Mouse (Mus musculus) embryonic facial prominence, embryonic 12.5 days (tissue): ENCODE data around the gene Crim1. TPM values are rescaled to one million over a fixed set of nuclear protein-coding genes. Genes with fewer than 3 reads are reported as not detected.

Source experiments
- ATAC-seq: fragments of 200-750 bp; cut with Nextera tagmentation; 2 replicates; pipeline ENCODE4 v1.8.0; 2017; ENCODE audit not compliant: insufficient number of reproducible peaks, insufficient read depth, low FRiP score, low TSS enrichment
- H3K27ac ChIP-seq: fragments of 300-500 bp; sonication (generic); 2 replicates; pipeline ENCODE4 v1.5.1; 2016; ENCODE audit warnings: mild to moderate bottlenecking
- H3K27me3 ChIP-seq: fragments of 300-500 bp; sonication (generic); 2 replicates; pipeline ENCODE4 v1.6.1; 2016; ENCODE audit warnings: mild to moderate bottlenecking, moderate library complexity
- H3K36me3 ChIP-seq: fragments of 300-500 bp; sonication (generic); 2 replicates; pipeline ENCODE4 v1.6.1; 2016; ENCODE audit warnings: mild to moderate bottlenecking
- H3K4me1 ChIP-seq: fragments of 300-500 bp; sonication (generic); 2 replicates; pipeline ENCODE4 v1.6.1; 2016
- H3K4me2 ChIP-seq: fragments of 300-500 bp; sonication (generic); replicated peaks from 2 replicates; pipeline ENCODE4 v1.6.1; 2016; ENCODE audit warnings: mild to moderate bottlenecking, moderate library complexity
- H3K4me3 ChIP-seq: fragments of 300-500 bp; sonication (generic); 2 replicates; pipeline ENCODE4 v1.5.1; 2016; ENCODE audit warnings: mild to moderate bottlenecking
- H3K9ac ChIP-seq: fragments of 300-500 bp; sonication (generic); 2 replicates; pipeline ENCODE4 v1.6.1; 2016; ENCODE audit warnings: mild to moderate bottlenecking, moderate library complexity
- H3K9me3 ChIP-seq: fragments of 300-500 bp; sonication (generic); 2 replicates; pipeline ENCODE4 v1.6.1; 2016; ENCODE audit warnings: mild to moderate bottlenecking, moderate library complexity
- WGBS: fragments of 180-500 bp; shearing (Covaris S2); methylation state at CpG from one replicate; pipeline ENCODE4 v1.1.7; 2016; 5-methylcytosine and 5-hydroxymethylcytosine counted together
- polyA plus RNA-seq: library from polyadenylated mRNA; unstranded; fragments of >200 nt; fragmentation: Nextera tagmentation; extraction: Ambion mirVana; gene quantifications from 2 replicates; pipeline ENCODE4 v1.2.1, GENCODE M21; 2016

Crim1 gene
- polyA plus RNA-seq, 1 experiment from 2014 or later, result 5.9 TPM

DNA sequence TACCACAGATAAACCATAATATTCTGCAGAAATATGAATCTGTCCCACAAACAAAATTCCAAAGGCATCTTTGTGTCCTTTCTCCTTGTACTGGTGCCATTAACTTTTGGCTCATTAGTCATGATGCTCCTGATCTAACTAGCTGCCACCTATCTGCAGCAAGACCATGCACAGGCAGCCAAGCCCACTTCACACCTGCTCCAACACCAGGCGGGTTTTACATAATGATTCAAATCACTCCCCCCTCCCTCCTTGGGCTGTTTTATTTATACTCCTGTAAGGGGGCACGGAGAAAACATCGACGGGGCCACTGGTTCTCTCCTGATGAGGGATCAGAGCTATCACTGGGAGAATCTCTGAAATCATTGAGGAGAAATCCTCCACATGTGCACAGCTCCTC is 1.2 kb upstream of the Crim1 start:
- Histone ChIP-seq H3K27me3 (peaks cover 6% of the 10 kb centered on the region; the same call in 1 of the 2 replicates), H3K4me1 (peaks cover 19% of the 10 kb centered on the region), H3K27ac (no peak overlapping the region), H3K4me3 (no peak overlapping the region), H3K36me3 (no peaks in the 10 kb centered on the region), H3K9me3 (no peaks in the 10 kb centered on the region), H3K4me2 (peak overlapping the region; percentile 98), H3K9ac (no peak overlapping the region)
- WGBS, result 9% methylated on average over 4 of the region's 4 CpGs
- no peak for ATAC-seq

DNA sequence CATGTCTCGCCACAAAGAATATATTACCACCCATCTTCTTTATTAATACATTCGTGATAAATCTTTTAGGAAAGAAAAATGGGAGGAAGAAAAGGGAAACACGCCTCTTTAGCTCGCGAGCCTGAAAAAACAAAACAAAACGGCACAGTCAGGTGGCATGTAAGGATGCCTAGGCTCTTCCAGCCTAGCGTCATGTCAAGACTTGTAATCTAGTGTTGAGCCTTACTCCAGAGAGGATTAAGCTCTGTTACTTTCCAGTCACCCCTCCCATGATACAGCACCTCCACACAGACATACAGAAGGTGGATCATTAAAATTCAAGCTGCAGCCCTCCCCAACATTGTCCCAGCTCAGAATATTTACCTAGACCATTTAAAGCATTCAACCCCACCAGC is 820 bp upstream of the Crim1 start:
- no peaks in the 10 kb centered on the region for H3K9me3 ChIP-seq
- peak overlapping the region; percentile 85 for H3K4me3 ChIP-seq
- peak overlapping the region; percentile 98 for H3K4me2 ChIP-seq
- peaks cover 6% of the 10 kb centered on the region; the same call in 1 of the 2 replicates for H3K27me3 ChIP-seq
- no peak for ATAC-seq
- H3K27ac ChIP-seq, result peak overlapping the region; percentile 98
- H3K4me1 ChIP-seq, result peaks cover 19% of the 10 kb centered on the region
- H3K36me3 ChIP-seq, result no peaks in the 10 kb centered on the region
- H3K9ac ChIP-seq, result peak overlapping the region; percentile 83; the same call in 1 of the 2 replicates
- 3% methylated on average over 7 of the region's 7 CpGs for WGBS

DNA sequence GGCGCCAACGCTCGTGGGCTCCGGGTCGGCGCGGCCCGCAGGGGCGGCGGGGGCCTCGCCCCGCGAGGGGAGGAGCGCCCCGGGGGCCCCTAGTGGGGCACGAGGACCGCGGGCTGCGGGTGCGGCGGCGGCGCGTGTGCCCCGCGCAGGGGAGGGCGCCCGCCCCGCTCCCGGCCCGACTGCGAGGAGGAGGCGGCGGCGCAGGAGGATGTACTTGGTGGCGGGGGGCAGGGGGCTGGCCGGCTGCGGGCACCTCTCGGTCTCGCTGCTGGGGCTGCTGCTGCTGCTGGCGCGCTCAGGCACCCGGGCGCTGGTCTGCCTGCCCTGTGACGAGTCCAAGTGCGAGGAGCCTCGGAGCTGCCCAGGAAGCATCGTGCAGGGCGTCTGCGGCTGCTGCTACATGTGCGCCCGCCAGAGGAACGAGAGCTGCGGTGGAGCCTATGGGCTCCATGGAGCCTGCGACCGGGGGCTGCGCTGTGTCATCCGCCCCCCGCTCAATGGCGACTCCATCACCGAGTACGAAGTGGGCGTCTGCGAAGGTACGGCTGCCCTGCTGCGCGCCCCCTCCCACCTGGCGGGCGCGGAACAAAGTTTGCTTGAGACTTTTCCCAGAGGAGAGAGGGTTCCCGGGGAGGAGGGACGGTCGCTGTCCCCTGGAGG is 643 bp downstream of the Crim1 start:
- H3K4me3 ChIP-seq, result peak overlapping the region; percentile 85
- peak; percentile 58 for ATAC-seq
- peaks cover 19% of the 10 kb centered on the region for H3K4me1 ChIP-seq
- peak overlapping the region; percentile 83 for H3K9ac ChIP-seq
- H3K36me3 ChIP-seq, result no peaks in the 10 kb centered on the region
- peaks cover 6% of the 10 kb centered on the region; the same call in 1 of the 2 replicates for H3K27me3 ChIP-seq
- peak overlapping the region; percentile 98 for H3K4me2 ChIP-seq
- WGBS, result under 1% methylated on average over 66 of the region's 73 CpGs
- H3K9me3 ChIP-seq, result no peaks in the 10 kb centered on the region
- H3K27ac ChIP-seq, result peak overlapping the region; percentile 98

DNA sequence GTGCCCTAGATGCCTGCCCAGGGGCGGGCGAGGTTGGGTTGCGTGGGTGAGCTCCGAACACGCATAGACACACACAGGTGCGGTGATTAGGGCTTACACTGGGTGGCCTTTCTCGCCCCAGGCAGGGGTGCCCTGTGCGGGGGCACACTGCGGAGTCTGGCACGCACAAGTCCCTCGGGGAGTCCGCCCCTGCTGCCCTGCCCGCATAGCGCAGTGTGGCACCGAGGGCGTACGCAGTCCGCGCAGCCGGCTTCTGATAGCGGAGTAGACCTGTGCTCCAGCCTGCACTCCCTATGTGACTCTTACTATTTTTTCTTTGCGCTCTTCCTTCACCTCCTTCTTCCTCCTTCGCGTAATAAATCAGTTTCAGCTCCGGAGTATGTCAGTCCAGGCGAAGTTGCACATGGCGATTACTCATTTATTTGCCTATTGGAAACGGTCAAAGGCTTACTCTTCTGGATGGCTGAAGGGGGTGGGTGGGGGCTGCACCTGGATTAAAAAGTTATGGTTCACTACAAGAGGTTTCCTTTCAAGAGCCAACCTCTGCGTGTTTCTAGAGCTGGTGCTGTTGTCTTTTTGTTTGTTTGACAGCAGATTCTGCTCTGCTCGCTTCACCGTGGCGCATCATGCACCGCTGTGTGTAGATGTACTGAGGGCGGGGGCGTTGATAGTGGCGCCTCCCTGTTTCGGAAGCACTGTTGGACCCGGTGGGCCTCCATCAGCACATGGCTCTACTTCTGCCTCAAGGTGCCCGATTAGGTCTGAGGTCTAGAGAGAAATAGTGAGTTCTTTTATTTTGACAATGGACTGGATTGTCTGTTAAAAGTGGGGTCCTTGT is 1.4 kb downstream of the Crim1 start:
- Histone ChIP-seq H3K9ac (peak overlapping the region; percentile 83), H3K27ac (peak overlapping the region; percentile 98; the same call in 1 of the 2 replicates), H3K27me3 (peaks cover 6% of the 10 kb centered on the region; the same call in 1 of the 2 replicates), H3K9me3 (no peaks in the 10 kb centered on the region), H3K36me3 (no peaks in the 10 kb centered on the region), H3K4me3 (peak overlapping the region; percentile 85), H3K4me1 (peaks cover 24% of the 10 kb centered on the region), H3K4me2 (peak overlapping the region; percentile 98)
- peak; percentile 68 for ATAC-seq
- under 1% methylated on average over 39 of the region's 39 CpGs for WGBS

DNA sequence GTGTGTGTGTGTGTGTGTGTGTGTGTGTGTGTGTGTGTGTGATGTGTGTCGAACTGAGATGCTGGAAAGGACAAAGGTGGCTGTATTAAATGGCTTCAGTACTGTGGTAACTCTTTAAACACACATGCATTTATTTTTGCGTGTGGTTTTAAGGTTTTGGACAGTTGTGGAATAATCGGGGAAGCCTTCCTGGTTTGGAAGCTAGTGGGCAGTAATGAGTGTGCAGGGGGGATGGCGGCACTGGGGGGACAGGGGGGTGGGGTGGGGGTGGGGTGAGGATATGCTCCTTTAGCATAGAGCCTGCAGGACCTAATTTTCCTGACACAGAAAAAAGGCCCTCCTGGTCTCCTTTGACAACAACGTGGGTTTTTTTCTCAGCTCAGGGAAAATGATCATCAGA is 2.2 kb downstream of the Crim1 start:
- Histone ChIP-seq H3K27ac (no peak overlapping the region), H3K4me1 (peaks cover 32% of the 10 kb centered on the region), H3K27me3 (peaks cover 6% of the 10 kb centered on the region; the same call in 1 of the 2 replicates), H3K4me2 (peak overlapping the region; percentile 98), H3K36me3 (no peaks in the 10 kb centered on the region), H3K9ac (peak overlapping the region; percentile 83), H3K4me3 (peak overlapping the region; percentile 85), H3K9me3 (no peaks in the 10 kb centered on the region)
- no peak for ATAC-seq
- WGBS, result 9% methylated on average over 5 of the region's 5 CpGs

DNA sequence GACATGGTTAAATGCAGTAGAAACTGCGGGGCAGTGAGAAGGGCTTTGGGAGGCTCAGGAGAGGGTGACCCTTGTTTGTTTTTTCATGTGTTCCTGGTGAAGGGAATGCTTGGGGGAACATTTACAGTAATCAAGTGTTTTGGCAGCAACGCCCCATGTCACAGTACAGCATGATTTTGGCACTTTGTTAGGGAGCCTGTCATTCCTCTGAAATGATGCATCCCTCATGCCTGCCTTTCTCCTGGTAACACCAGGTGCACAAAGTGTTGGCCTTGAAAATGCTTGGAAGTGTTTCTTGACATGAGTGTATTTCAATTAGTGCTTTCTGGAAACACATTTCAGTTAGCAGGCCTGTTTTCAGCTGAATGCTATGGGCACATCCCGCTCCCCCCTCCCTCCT is 2.7 kb downstream of the Crim1 start:
- ATAC-seq, result no peak
- WGBS, result 32% methylated on average over 3 of the region's 3 CpGs
- peaks cover 6% of the 10 kb centered on the region; the same call in 1 of the 2 replicates for H3K27me3 ChIP-seq
- H3K4me2 ChIP-seq, result peak overlapping the region; percentile 98
- H3K36me3 ChIP-seq, result no peaks in the 10 kb centered on the region
- no peak overlapping the region for H3K27ac ChIP-seq
- no peaks in the 10 kb centered on the region for H3K9me3 ChIP-seq
- H3K4me1 ChIP-seq, result peaks cover 37% of the 10 kb centered on the region
- no peak overlapping the region for H3K9ac ChIP-seq
- peak overlapping the region; percentile 85; the same call in 1 of the 2 replicates for H3K4me3 ChIP-seq

DNA sequence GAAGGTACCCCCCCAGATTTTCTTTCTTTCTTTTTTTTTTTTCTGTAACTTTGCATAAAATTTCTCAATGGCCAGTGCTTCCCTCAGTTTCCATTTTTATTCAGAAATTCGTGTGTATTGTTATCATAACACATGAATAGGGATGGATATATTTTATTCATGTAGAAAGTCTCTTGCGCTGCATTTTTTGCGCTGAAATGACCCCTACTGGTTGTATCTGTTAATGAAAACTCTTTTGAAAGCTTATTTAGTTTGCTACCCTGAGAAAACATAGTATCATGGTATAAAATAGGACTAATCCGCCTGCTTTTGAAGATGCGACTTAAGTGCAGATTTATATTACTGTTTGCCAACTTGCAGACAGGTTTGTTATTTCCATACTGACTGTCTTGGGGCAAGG is 3.4 kb downstream of the Crim1 start:
- no peak for ATAC-seq
- 46% methylated on average over 5 of the region's 5 CpGs for WGBS
- peaks cover 40% of the 10 kb centered on the region for H3K4me1 ChIP-seq

DNA sequence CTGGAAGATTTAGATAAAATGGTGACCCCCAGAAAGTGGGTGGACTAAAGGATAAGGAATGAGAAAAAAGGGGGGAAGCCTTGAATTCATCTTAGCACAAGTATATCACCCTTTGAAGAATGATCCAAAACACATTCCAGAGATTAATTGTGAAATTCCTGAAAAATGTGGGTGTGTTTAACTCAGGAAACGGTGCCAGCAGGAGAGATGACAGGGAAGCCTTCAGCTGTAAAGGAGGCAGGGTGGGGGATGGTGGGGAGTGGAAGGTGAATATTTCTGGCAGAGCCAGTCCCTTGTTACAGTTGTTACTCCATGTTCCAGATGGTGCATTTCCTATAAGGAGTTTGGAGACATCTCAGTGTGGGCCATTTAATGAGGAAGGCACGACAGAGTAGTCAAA is 6.4 kb downstream of the Crim1 start:
- no peak overlapping the region for H3K4me2 ChIP-seq
- H3K9ac ChIP-seq, result no peak overlapping the region
- H3K4me3 ChIP-seq, result no peak overlapping the region
- WGBS, result 20% methylated on average over 2 of the region's 2 CpGs
- no peaks in the 10 kb centered on the region for H3K9me3 ChIP-seq
- H3K27ac ChIP-seq, result no peak overlapping the region
- no peaks in the 10 kb centered on the region for H3K27me3 ChIP-seq
- H3K4me1 ChIP-seq, result peaks cover 48% of the 10 kb centered on the region
- ATAC-seq, result no peak
- no peaks in the 10 kb centered on the region for H3K36me3 ChIP-seq

More for the DNA sequence above, 3.4 kb downstream of the Crim1 start:
- Histone ChIP-seq H3K9ac (no peak overlapping the region), H3K4me3 (no peak overlapping the region), H3K4me2 (no peak overlapping the region), H3K27ac (no peak overlapping the region), H3K9me3 (no peaks in the 10 kb centered on the region), H3K27me3 (peaks cover under 1% of the 10 kb centered on the region; the same call in 1 of the 2 replicates), H3K36me3 (no peaks in the 10 kb centered on the region)

DNA sequence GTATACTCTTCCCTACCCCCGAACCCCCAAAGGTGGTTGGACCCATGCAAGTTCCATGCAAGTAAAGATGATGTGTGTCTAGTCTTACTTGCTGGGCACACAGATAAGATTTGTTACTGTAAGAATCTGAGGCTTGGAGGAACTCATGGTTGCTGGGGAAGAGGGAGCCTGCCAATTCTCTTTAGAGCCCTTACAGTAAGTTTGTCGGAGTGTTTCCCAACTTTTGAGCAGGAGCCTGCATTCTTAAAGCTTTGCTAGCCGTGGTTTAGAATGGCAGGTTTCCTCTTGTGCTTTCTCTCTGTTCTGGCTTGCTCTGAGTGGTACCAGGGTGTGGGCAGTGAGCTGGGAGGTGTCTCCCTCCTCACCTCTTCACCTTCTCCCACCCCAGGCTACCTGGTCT is 7.2 kb downstream of the Crim1 start:
- Histone ChIP-seq H3K9ac (no peak overlapping the region), H3K4me2 (no peak overlapping the region), H3K4me1 (peaks cover 44% of the 10 kb centered on the region), H3K9me3 (no peaks in the 10 kb centered on the region), H3K27ac (no peak overlapping the region), H3K36me3 (no peaks in the 10 kb centered on the region), H3K27me3 (no peaks in the 10 kb centered on the region), H3K4me3 (no peak overlapping the region)
- 59% methylated on average over 3 of the region's 3 CpGs for WGBS
- ATAC-seq, result no peak

DNA sequence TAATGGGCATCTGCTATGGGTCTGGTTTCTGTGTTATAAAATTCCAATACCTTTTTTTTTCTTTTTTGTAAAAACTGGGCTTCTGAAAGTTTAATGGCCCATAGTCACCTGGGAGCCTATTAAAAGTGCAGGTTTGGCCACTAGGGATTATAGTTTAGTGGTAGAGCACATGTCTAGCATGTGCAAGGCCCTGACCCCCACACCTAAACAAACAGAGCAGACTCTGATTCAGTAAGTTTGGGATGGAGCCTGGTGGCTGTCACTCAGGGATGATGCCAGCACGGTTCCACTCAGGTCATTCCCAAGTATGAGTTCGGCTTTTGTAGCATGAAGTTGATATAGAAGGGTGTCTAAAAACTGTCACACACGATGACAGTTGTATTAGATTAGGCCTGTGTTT is 8.8 kb downstream of the Crim1 start:
- H3K27ac ChIP-seq, result no peak overlapping the region
- H3K36me3 ChIP-seq, result no peaks in the 10 kb centered on the region
- no peak overlapping the region for H3K4me2 ChIP-seq
- H3K9ac ChIP-seq, result no peak overlapping the region
- no peak overlapping the region for H3K4me3 ChIP-seq
- no peaks in the 10 kb centered on the region for H3K27me3 ChIP-seq
- no peak for ATAC-seq
- no peaks in the 10 kb centered on the region for H3K9me3 ChIP-seq
- WGBS, result 36% methylated on average over 3 of the region's 3 CpGs
- peaks cover 45% of the 10 kb centered on the region for H3K4me1 ChIP-seq

DNA sequence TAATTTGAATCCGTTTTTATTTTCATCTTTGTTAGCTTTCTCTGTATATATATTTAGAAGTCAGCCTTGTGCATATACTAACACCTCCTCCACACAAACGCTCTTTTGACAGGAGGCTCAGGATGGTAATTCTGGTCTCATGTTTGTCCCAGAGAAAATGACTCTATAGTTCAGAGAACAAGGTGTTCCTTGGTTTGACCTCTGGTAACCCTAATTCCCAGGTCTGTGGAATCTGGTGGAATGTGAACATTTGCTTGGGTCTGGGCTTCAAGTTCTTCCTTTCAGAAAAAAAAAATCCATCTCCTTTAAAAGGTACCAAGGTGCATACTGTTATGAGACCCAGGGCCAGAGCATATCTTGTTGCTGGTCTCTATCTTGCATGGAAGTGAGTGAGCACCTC is 9.6 kb downstream of the Crim1 start:
- no peak overlapping the region for H3K27ac ChIP-seq
- no peaks in the 10 kb centered on the region for H3K36me3 ChIP-seq
- peaks cover 45% of the 10 kb centered on the region for H3K4me1 ChIP-seq
- WGBS, result 80% methylated on average over 2 of the region's 2 CpGs
- ATAC-seq, result no peak
- H3K4me2 ChIP-seq, result no peak overlapping the region
- no peaks in the 10 kb centered on the region for H3K9me3 ChIP-seq
- no peak overlapping the region for H3K4me3 ChIP-seq
- H3K27me3 ChIP-seq, result no peaks in the 10 kb centered on the region
- no peak overlapping the region for H3K9ac ChIP-seq

DNA sequence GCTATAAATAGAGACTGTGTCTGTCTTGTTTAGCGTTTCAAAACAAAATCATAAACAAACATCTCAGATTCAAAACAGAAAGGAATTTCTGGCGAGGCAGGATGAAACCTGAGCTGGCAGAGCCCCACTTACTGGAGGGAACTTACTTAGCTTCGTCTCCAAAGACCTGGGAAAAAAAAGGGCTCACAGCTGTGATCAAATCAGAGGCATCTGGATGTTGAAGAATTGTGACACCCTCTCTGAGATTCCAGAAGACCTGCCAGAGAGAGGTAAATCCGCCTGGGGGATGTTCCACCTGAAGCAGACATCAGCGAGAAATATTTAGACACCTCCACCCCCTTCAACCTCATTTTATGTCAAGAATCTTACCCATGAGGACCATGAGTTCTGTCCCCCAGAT is 11.8 kb downstream of the Crim1 start:
- 33% methylated on average over 5 of the region's 5 CpGs for WGBS

More for the DNA sequence above, 11.8 kb downstream of the Crim1 start:
- no peak for ATAC-seq
- Histone ChIP-seq H3K4me3 (no peak overlapping the region), H3K27me3 (no peaks in the 10 kb centered on the region), H3K27ac (no peak overlapping the region), H3K4me2 (no peak overlapping the region), H3K9me3 (no peaks in the 10 kb centered on the region), H3K9ac (no peak overlapping the region), H3K4me1 (peaks cover 44% of the 10 kb centered on the region), H3K36me3 (no peaks in the 10 kb centered on the region)
